In genomic region chr6:143494886-143495285, GRCm38 (mm10) we compare ENCODE assay signal across 17 mouse cellular contexts.
"Had no signal": no experiment of that assay in that cellular context is flagged by ENCODE, and none has a peak within 500 bp of the region (broad histone marks: within the 10 kb centered on the region; RNA-seq: fewer than 3 reads in every experiment).

No protein-coding gene starts in this region.

- H3K4me1 ChIP-seq: lung, embryonic 15.5 days; megakaryocyte, embryonic 14.5 days; midbrain, embryonic 15.5 days had no signal

- DNase-seq: kidney, adult 9 months; kidney, postnatal 36 days; layer of hippocampus, adult 9-11 months; layer of hippocampus, postnatal 36 days; retina, postnatal 1 day; right cerebral cortex, postnatal 4 days; spleen, adult 18-20 months; thymus, adult 18-20 months; thymus, postnatal 14 days had no signal

- H3K9me3 ChIP-seq: lung, embryonic 15.5 days; midbrain, embryonic 15.5 days; neural tube, embryonic 13.5 days had no signal

- H3K9ac ChIP-seq: limb, embryonic 12.5 days; lung, embryonic 15.5 days; midbrain, embryonic 15.5 days; neural tube, embryonic 13.5 days had no signal

- H3K27me3 ChIP-seq: lung, embryonic 15.5 days; megakaryocyte, embryonic 14.5 days; midbrain, embryonic 15.5 days; neural tube, embryonic 13.5 days had no signal

- H3K4me3 ChIP-seq: limb, embryonic 12.5 days; lung, embryonic 15.5 days; megakaryocyte, embryonic 14.5 days; midbrain, embryonic 15.5 days; neural tube, embryonic 13.5 days had no signal

- H3K36me3 ChIP-seq: limb, embryonic 12.5 days; lung, embryonic 15.5 days; midbrain, embryonic 15.5 days; neural tube, embryonic 13.5 days had no signal

- H3K4me2 ChIP-seq: limb, embryonic 12.5 days; liver, embryonic 11.5 days; lung, embryonic 15.5 days; midbrain, embryonic 11.5 days; midbrain, embryonic 15.5 days; neural tube, embryonic 13.5 days had no signal

- ATAC-seq: midbrain, embryonic 15.5 days had no signal

- H3K27ac ChIP-seq: limb, embryonic 12.5 days; lung, embryonic 15.5 days; macrophage; midbrain, embryonic 15.5 days; neural tube, embryonic 13.5 days had no signal
